31 mouse cellular contexts compared by ENCODE assay signal in genomic region chr13:44171639-44172038, GRCm38 (mm10).
DNase-seq lines count a peak whose midpoint lies in the region; ATAC-seq and TF ChIP-seq lines count a peak whose summit lies in the region.
"Had no signal": no experiment of that assay in that cellular context is flagged by ENCODE, and none has a peak within 500 bp of the region (broad histone marks: within the 10 kb centered on the region; RNA-seq: fewer than 3 reads in every experiment).

No protein-coding gene starts in this region.

- in situ Hi-C loops in CH12.LX (cut with MboI; ENCODE audit: low pct_ligation_motif_present, low pct_unique_long_range_greater_than_20kb, low sequenced_read_pairs), result no loop called here

- H3K4me3 ChIP-seq in CH12.LX (replicated peaks in 1 of 3; ENCODE audit: low read depth in 2 of 3, low read length in 2 of 3, poor library complexity in 1 of 3), result no peak overlapping the region
- H3K4me3 ChIP-seq in kidney, embryonic 16.5 days (ENCODE audit: low read length), result no peak overlapping the region
- H3K4me3 ChIP-seq in hindbrain, embryonic 12.5 days, result no peak overlapping the region
- H3K4me3 ChIP-seq: embryonic facial prominence, embryonic 10.5 days; embryonic facial prominence, embryonic 13.5 days; erythroblast, embryonic 14.5 days; forebrain, embryonic 13.5 days; heart, embryonic 12.5 days; heart, embryonic 15.5 days; hindbrain, embryonic 10.5 days had no signal

- H3K4me1 ChIP-seq in CH12.LX (ENCODE audit: control insufficient read depth in 1 of 2, insufficient read depth in 2 of 2), result peaks cover 0 to 12% of the 10 kb centered on the region in 2 experiments; a peak in 2 of 4 replicates
- 0 out of 2 replicates have a peak, but pooled peaks cover 5% of the 10 kb centered on the region for H3K4me1 ChIP-seq in kidney, embryonic 16.5 days (ENCODE audit: insufficient read depth, low read length)
- H3K4me1 ChIP-seq in hindbrain, embryonic 12.5 days, result no peaks in the 10 kb centered on the region
- H3K4me1 ChIP-seq: forebrain, embryonic 13.5 days had no signal

- dilution Hi-C loops in CH12.LX (cut with MboI; ENCODE audit: extremely low pct_ligation_motif_present, extremely low pct_unique_long_range_greater_than_20kb, low sequenced_read_pairs), result no loop called here

- ATAC-seq in CD4-positive, CD25-positive, alpha-beta regulatory T cell, adult 4 months, result no peak
- no peak for ATAC-seq in kidney, embryonic 16.5 days (ENCODE audit: low FRiP score, low TSS enrichment)
- no peak for ATAC-seq in hindbrain, embryonic 12.5 days (ENCODE audit: low FRiP score)
- ATAC-seq: forebrain, embryonic 13.5 days; forebrain, embryonic 16.5 days; hindbrain, postnatal 0 days; inflammation-experienced regulatory T-cells, adult 6 months had no signal

- no peak overlapping the region for H3K27ac ChIP-seq in CH12.LX (ENCODE audit: insufficient read depth, low read depth)
- no peak overlapping the region for H3K27ac ChIP-seq in kidney, embryonic 16.5 days (ENCODE audit: low read length)
- no peak overlapping the region for H3K27ac ChIP-seq in hindbrain, embryonic 12.5 days
- H3K27ac ChIP-seq: embryonic facial prominence, embryonic 10.5 days; embryonic facial prominence, embryonic 13.5 days; forebrain, embryonic 13.5 days; heart, embryonic 15.5 days; hindbrain, embryonic 10.5 days; hindbrain, embryonic 14.5 days; hindbrain, postnatal 0 days had no signal

- H3K4me2 ChIP-seq in CH12.LX (ENCODE audit: insufficient read depth, low read depth, poor library complexity, severe bottlenecking), result no peak overlapping the region
- no peak overlapping the region for H3K4me2 ChIP-seq in kidney, embryonic 16.5 days (replicated peaks; ENCODE audit: low read depth, low read length)
- H3K4me2 ChIP-seq in hindbrain, embryonic 12.5 days (replicated peaks), result no peak overlapping the region
- H3K4me2 ChIP-seq: embryonic facial prominence, embryonic 13.5 days; forebrain, embryonic 13.5 days; heart, embryonic 12.5 days; heart, embryonic 15.5 days; hindbrain, embryonic 14.5 days had no signal

- 68% methylated on average over 6 of the region's 6 CpGs for WGBS in kidney, embryonic 16.5 days
- WGBS in hindbrain, embryonic 12.5 days, result 78% methylated on average over 6 of the region's 6 CpGs

- no peak overlapping the region for H3K9ac ChIP-seq in CH12.LX (ENCODE audit: insufficient read depth, low read depth)
- no peak overlapping the region for H3K9ac ChIP-seq in kidney, embryonic 16.5 days (replicated peaks; ENCODE audit: low read length)
- H3K9ac ChIP-seq in hindbrain, embryonic 12.5 days, result no peak overlapping the region
- H3K9ac ChIP-seq: embryonic facial prominence, embryonic 13.5 days; forebrain, embryonic 13.5 days; heart, embryonic 12.5 days; heart, embryonic 15.5 days; hindbrain, embryonic 14.5 days had no signal

- no peaks in the 10 kb centered on the region for H3K9me3 ChIP-seq in CH12.LX (replicated peaks; ENCODE audit: low read length)
- no peaks in the 10 kb centered on the region for H3K9me3 ChIP-seq in kidney, embryonic 16.5 days (ENCODE audit: low read length)
- H3K9me3 ChIP-seq in hindbrain, embryonic 12.5 days (replicated peaks), result no peaks in the 10 kb centered on the region
- H3K9me3 ChIP-seq: embryonic facial prominence, embryonic 10.5 days; embryonic facial prominence, embryonic 13.5 days; forebrain, embryonic 13.5 days; heart, embryonic 12.5 days; heart, embryonic 15.5 days; hindbrain, embryonic 10.5 days had no signal

- H3K79me2 ChIP-seq in CH12.LX (replicated peaks; ENCODE audit: control insufficient read depth, extremely low read depth, insufficient read depth, poor library complexity, severe bottlenecking), result no peaks in the 10 kb centered on the region; the same call in 1 of the 2 replicates

- DNase-seq in CD4-positive, CD25-positive, alpha-beta regulatory T cell, adult 2 months (ENCODE audit: low read depth, low spot score), result peak; percentile 9
- DNase-seq in 416B (ENCODE audit: low read depth), result peak; percentile 61
- peak; percentile 65 for DNase-seq in CH12.LX (ENCODE audit: extremely low read depth)
- DNase-seq in splenic B cell, adult 2 months (ENCODE audit: low read depth, low spot score), result peak; percentile 40
- no peak for DNase-seq in spleen, postnatal 36 days (ENCODE audit: low spot score in 2 of 2)
- DNase-seq: adrenal gland, adult 2 months; adrenal gland, postnatal 14 days; cerebellum, adult 11 months; cerebellum, adult 2 months; cerebellum, adult 9-11 months; cerebellum, postnatal 36 days; embryo, embryonic 11 days; gastrocnemius, postnatal 10 days; gastrocnemius, postnatal 36 days; heart, postnatal 10 days; heart, postnatal 36 days; kidney, adult 11 months had no signal

- TF ChIP-seq RAD21 in CH12.LX (IDR thresholded peaks at IDR 0.05; ENCODE audit: low read depth, low read length), result no peak

- H3K27me3 ChIP-seq in CH12.LX (replicated peaks), result no peaks in the 10 kb centered on the region
- no peaks in the 10 kb centered on the region for H3K27me3 ChIP-seq in splenic B cell, adult 2 months (ENCODE audit: control insufficient read depth, insufficient read depth, low read length, poor library complexity, severe bottlenecking)
- no peaks in the 10 kb centered on the region for H3K27me3 ChIP-seq in kidney, embryonic 16.5 days (ENCODE audit: insufficient read depth, low read length)
- no peaks in the 10 kb centered on the region for H3K27me3 ChIP-seq in hindbrain, embryonic 12.5 days
- H3K27me3 ChIP-seq: embryonic facial prominence, embryonic 13.5 days; forebrain, embryonic 13.5 days; heart, embryonic 12.5 days; heart, embryonic 15.5 days had no signal

- no peak for TF ChIP-seq CTCF in CH12.LX (conservative IDR thresholded peaks at IDR 0.05 in 1 of 2, IDR thresholded peaks at IDR 0.05 in 1 of 2; ENCODE audit: low read depth in 2 of 2, low read length in 2 of 2)

- TF ChIP-seq POLR2A in CH12.LX (IDR thresholded peaks at IDR 0.05; ENCODE audit: low read depth, low read length), result no peak

- TF ChIP-seq EP300 in CH12.LX (IDR thresholded peaks at IDR 0.05; ENCODE audit: low read length), result no peak

- H3K36me3 ChIP-seq in CH12.LX (replicated peaks in 1 of 2; ENCODE audit: control insufficient read depth in 1 of 2, insufficient read depth in 1 of 2, low read length in 1 of 2), result no peaks in the 10 kb centered on the region
- no peaks in the 10 kb centered on the region for H3K36me3 ChIP-seq in splenic B cell, adult 2 months (ENCODE audit: control insufficient read depth, insufficient read depth, low read length, poor library complexity, severe bottlenecking)
- no peaks in the 10 kb centered on the region for H3K36me3 ChIP-seq in kidney, embryonic 16.5 days (ENCODE audit: insufficient read depth, low read length)
- no peaks in the 10 kb centered on the region for H3K36me3 ChIP-seq in hindbrain, embryonic 12.5 days
- H3K36me3 ChIP-seq: embryonic facial prominence, embryonic 10.5 days; embryonic facial prominence, embryonic 13.5 days; heart, embryonic 12.5 days; heart, embryonic 15.5 days; hindbrain, embryonic 10.5 days had no signal

TF ChIP-seq in CH12.LX, 34 proteins besides CTCF, POLR2A, EP300 and RAD21:
- 0 out of 2 replicates have a peak, but pooled peaks have one; percentile 27 for TF ChIP-seq ETS1 (conservative IDR thresholded peaks at IDR 0.05; ENCODE audit: low read depth, low read length)
- peak; percentile 67 for TF ChIP-seq BHLHE40 (IDR thresholded peaks at IDR 0.05; ENCODE audit: low read depth, low read length)
- TF ChIP-seq CHD1 (IDR thresholded peaks at IDR 0.05; ENCODE audit: low read depth, low read length), result no peak
- no peak for TF ChIP-seq POLR2AphosphoS2 (IDR thresholded peaks at IDR 0.05; ENCODE audit: low read depth, low read length)
- no peak for TF ChIP-seq ELF1 (IDR thresholded peaks at IDR 0.05; ENCODE audit: low read depth, low read length)
- no peak for TF ChIP-seq KAT2A (IDR thresholded peaks at IDR 0.05; ENCODE audit: insufficient replicate concordance, low read length)
- TF ChIP-seq NELFE (IDR thresholded peaks at IDR 0.05; ENCODE audit: low read depth, low read length), result no peak
- TF ChIP-seq PAX5 (IDR thresholded peaks at IDR 0.05; ENCODE audit: low read length), result no peak
- no peak for TF ChIP-seq MAZ (IDR thresholded peaks at IDR 0.05; ENCODE audit: low read depth, low read length)

Comparison
In these comparisons a context has a peak if more than half of its experiments do, and no peak if none do; other contexts are left out.
1. DNase-seq: peak in CD4-positive, CD25-positive, alpha-beta regulatory T cell, adult 2 months (single experiment), 416B (single experiment), CH12.LX (single experiment) and splenic B cell, adult 2 months (single experiment); none in spleen, postnatal 36 days (0 of 2).